Mouse (Mus musculus) neutrophil, adult 83 days (primary cell): ENCODE measurements around the gene 4930572O03Rik. TPM values are rescaled to one million over a fixed set of nuclear protein-coding genes. Genes with fewer than 3 reads are reported as not detected.

ENCODE experiments used
- total RNA-seq, 2 experiments: library from RNA; stranded (reverse); gene quantifications; one replicate each; pipeline ENCODE4 v1.2.4; 2023

The 4930572O03Rik gene
- total RNA-seq: not detected

GRCm38 (mm10) chr5:15656959-15657358 lies at the start of gene 4930572O03Rik:
Gene 4930572O03Rik, minus strand, starts transcription at chr5:15657059.

GRCm38 (mm10) chr5:15618764-15619163 lies 38.1 kb downstream of the 4930572O03Rik start, which contains the start of gene Speer4d:
Gene Speer4d, plus strand, starts transcription at chr5:15619064.

Other genes starting within 250 kb of the 4930572O03Rik start
- not detected for gene Gm21149, start 180.5 kb downstream of the 4930572O03Rik start, total RNA-seq
- gene Gm21190, start 127.8 kb downstream of the 4930572O03Rik start, total RNA-seq: not detected
- not detected for gene Gm21083, start 79.7 kb downstream of the 4930572O03Rik start, total RNA-seq
- gene Speer4d, start 38.0 kb downstream of the 4930572O03Rik start, total RNA-seq: not detected
- gene Speer4c, start 57.2 kb upstream of the 4930572O03Rik start, total RNA-seq: not detected